Mouse (Mus musculus) CD4-positive naive resting alpha-beta T cell, adult 76 days (primary cell): ENCODE data around the gene Gm4340. TPM values are rescaled to one million over a fixed set of nuclear protein-coding genes. Genes with fewer than 3 reads are reported as not detected.

Source experiments
- total RNA-seq: library from RNA; stranded (reverse); gene quantifications from one replicate; pipeline ENCODE4 v1.2.4, GENCODE M21; 2023

Gene Gm4340
- total RNA-seq: not detected

GRCm38 (mm10) chr10:104193742-104194141, at the start of gene Gm4340:
Gene Gm4340 (plus strand): TSS chr10:104194042.

GRCm38 (mm10) chr10:104151197-104151596, 42.6 kb upstream of the Gm4340 start, which contains the start of gene Gm6763:
Gene Gm6763 (plus strand): TSS chr10:104151497.

GRCm38 (mm10) chr10:104159706-104160105, 34.1 kb upstream of the Gm4340 start, which contains the start of gene Gm8764:
Gene Gm8764 (plus strand): TSS chr10:104160006.

GRCm38 (mm10) chr10:104168215-104168614, 25.6 kb upstream of the Gm4340 start, which contains the start of gene Gm21304:
Gene Gm21304 (plus strand): TSS chr10:104168515.

GRCm38 (mm10) chr10:104176724-104177123, 17.1 kb upstream of the Gm4340 start, which contains the start of gene Gm21312:
Gene Gm21312 (plus strand): TSS chr10:104177024.

GRCm38 (mm10) chr10:104185233-104185632, 8.6 kb upstream of the Gm4340 start, which contains the start of gene Gm20765:
Gene Gm20765 (plus strand): TSS chr10:104185533.

Other genes starting within 250 kb of the Gm4340 start
- gene Gm21293, start 51.1 kb upstream of the Gm4340 start, total RNA-seq: not detected
- gene Gm6763, start 42.5 kb upstream of the Gm4340 start, total RNA-seq: not detected
- gene Gm8764, start 34.0 kb upstream of the Gm4340 start, total RNA-seq: not detected
- gene Gm21304, start 25.5 kb upstream of the Gm4340 start, total RNA-seq: not detected
- gene Gm21312, start 17.0 kb upstream of the Gm4340 start, total RNA-seq: not detected
- gene Gm20765, start 8.5 kb upstream of the Gm4340 start, total RNA-seq: not detected